Mouse (Mus musculus) bone marrow, adult 2 months (tissue): ENCODE data around the gene Exosc3.

Experiments used
- CTCF ChIP-seq: fragments of 200-500 bp; IDR thresholded peaks from 2 replicates; pipeline ENCODE4 v1.5.1; 2011; ENCODE audit warnings: low read length, control low read depth; ENCODE audit not compliant: control insufficient read depth, insufficient read depth
- POLR2A ChIP-seq: fragments of 200-500 bp; IDR thresholded peaks from 2 replicates; pipeline ENCODE4 v1.6.1; 2011; ENCODE audit warnings: low read depth, mild to moderate bottlenecking, control low read depth, low read length, borderline replicate concordance; ENCODE audit not compliant: control insufficient read depth

GRCm38 (mm10) chr4:45341669-45342249, 773 bp downstream of the Exosc3 start, which contains the start of gene Dcaf10:
- TF ChIP-seq CTCF (peak; percentile 38; the same call in 1 of the 2 replicates), POLR2A (peak; percentile 63; the same call in 1 of the 2 replicates)
